Mouse (Mus musculus) naive thymus-derived CD4-positive, alpha-beta T cell, adult 5 months (primary cell): ENCODE data around the gene Esrra. TPM values are rescaled to one million over a fixed set of nuclear protein-coding genes. Genes with fewer than 3 reads are reported as not detected.

Source experiments
- polyA plus RNA-seq: library from polyadenylated mRNA; unstranded; fragments of 100-300 nt; shearing (Covaris generic); gene quantifications from one replicate; pipeline ENCODE4 v1.2.1, GENCODE M21; 2017

Esrra gene
- polyA plus RNA-seq: 16.7 TPM

DNA sequence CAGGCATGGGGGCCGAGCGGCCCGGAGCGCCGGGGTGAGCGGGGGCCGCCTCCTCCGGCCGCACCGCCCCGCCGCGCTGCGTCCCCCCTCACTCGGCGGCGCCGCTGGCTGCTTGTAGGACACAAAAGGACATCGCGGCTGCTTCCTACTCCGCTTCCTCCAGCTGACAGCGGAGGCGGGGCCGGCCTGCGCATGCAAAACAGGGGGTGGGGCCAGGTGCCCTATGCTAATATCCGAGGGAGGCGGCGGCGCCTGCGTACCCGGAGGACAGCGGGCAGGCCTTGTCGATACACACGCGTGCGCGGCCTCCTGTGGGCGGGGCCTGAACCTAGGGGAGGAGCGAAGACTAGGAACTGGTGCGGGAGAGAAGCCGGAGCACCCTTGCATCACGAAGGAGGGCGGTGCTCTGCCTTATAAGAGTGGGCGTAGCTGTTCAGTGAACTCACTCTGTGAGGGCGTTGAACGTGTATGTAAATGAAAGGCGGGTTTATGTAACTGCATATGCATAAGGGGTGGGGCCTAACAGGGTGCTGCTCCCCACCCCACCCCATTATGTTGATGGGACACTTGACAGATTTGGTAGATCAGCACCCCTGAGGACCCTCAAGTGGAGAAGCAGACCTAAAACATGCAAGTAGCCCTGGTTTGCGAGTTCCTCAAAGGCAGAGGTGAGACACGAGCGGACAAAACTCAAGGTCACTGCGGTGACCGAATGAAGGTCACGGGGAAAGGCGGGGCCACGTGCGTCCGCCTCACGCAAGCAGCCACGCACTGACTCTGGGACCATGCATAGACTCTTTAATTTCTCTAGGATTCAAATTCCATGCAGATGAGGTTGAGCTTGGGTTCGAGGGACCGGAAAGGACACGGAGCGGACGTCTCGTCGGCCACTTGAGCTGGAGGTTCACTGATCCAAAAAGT lies at the start of gene Esrra:
Esrra (minus strand) TSS at position 167 of the 921 bp plus-strand sequence.

DNA sequence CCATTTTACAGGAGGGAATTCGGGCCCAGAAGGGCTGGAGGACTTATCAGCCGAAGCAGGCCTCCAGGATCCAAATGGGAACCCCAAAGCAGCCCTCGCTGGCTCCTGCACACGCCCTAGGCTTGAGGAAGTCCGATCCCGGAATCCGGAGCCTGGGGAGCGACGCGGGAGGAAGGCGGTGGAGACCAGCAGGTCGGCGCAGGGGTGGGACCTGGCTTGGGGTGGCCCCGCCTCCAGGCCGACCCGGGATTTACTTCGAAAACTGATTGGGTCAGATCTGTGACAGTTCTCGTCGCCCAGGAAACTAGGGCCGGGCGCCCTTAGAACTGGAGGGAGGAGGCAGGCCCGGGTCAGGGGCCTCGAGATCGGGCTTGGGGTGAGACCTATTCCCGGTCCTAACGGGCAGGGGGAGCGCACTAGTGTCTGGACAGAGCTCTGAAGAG lies 20.7 kb upstream of the Esrra start, which contains the start of gene Gpr137:
Gpr137 (minus strand) TSS at position 232 of the 443 bp plus-strand sequence.

DNA sequence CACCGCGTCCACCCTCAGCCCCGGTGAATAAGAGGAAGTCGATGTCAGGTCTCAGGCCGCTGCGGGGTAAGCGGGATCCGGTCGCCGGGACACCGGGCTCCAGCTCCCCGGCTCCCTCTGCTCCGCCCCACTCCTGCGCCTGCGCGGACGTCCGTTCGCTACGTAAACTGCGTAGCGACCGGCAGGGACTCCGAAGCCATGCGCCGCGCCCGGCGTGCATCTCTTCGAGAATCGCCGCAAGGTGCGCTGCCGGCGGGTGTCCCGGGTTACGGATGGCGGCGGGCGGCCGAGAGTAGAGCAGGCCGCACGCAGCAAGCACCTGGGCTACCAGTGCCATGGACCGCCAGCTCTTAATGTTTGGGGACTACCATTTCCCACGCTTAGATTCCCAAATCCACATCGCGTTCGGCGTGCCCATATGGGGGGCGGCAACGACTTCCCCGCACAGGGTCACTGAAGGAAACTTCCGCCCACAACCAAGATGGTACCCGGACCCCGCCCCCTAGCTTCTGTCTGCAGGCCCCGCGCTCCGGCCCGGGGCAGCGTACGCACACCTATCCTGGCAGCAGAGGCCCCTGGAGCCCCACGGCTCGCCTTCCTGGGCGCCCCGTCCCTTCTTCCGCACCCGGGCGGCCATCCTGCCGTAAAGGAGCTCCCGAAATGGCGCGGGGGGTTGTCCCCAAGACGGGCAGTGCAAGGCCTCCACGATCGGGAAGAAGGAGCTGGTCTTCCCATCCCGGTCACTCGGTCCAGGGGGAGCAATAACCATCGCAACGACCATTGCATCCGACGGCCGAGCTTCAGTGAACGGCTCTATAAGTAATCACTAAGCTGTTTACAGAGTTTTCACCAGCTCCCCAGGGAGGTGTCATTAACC lies 20.0 kb upstream of the Esrra start, which contains the start of gene Bad:
Bad (plus strand) TSS at position 490 of the 877 bp plus-strand sequence.

DNA sequence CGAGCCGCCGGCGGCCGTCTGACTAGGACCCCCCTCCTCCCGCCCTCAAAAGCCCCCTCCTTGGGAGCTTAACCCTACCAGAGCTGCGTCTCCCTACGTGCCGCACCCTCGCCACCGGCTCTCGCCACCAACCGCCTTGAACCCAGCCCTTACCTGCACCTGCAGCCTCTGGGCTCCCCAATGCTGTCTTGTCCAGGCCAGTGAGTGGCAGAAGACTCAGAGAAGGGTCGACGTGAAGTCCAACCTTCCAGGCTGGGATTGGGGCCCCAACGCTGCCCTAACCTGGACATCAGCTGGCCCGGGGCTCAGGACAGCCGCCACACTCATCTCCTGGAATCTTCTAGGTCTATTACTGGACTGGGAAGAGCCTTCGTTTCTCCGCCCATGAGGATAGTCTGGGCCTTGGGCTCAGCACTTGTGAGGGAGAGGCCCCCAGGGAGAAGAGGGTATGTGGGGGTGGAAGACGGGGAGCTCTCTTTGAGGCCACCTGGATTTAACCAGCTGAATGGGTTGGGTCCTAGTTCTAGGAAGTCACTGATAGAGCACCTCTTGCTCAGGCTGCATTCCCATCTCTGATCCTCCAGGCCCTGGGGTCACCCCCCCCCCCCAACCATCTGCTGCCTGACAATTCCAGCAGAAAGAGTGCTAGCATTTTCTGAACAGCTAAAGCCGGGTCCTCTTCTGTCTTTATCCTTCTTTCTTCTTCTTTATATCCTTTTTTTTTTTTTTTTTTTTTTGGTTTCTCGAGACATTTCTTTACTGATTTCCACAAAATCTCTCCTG lies 12.8 kb upstream of the Esrra start, which contains the start of gene Kcnk4:
Kcnk4 (minus strand) TSS at position 321 of the 783 bp plus-strand sequence.

DNA sequence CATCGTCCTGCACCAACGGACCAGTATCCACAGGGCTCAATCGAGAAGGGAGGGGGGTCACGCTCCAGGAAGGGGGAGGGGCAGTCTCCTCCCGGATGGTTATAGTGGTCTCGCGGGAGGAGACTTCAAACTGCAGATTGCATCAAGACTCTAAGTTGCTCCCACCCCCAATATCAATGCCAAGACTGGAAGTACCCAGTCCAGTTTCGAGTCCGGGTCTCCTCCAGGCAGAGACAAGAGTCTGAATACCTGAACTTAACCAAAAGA lies 3.6 kb upstream of the Esrra start, which contains the start of gene Catsperz:
Catsperz (minus strand) TSS at position 74 of the 267 bp plus-strand sequence.

DNA sequence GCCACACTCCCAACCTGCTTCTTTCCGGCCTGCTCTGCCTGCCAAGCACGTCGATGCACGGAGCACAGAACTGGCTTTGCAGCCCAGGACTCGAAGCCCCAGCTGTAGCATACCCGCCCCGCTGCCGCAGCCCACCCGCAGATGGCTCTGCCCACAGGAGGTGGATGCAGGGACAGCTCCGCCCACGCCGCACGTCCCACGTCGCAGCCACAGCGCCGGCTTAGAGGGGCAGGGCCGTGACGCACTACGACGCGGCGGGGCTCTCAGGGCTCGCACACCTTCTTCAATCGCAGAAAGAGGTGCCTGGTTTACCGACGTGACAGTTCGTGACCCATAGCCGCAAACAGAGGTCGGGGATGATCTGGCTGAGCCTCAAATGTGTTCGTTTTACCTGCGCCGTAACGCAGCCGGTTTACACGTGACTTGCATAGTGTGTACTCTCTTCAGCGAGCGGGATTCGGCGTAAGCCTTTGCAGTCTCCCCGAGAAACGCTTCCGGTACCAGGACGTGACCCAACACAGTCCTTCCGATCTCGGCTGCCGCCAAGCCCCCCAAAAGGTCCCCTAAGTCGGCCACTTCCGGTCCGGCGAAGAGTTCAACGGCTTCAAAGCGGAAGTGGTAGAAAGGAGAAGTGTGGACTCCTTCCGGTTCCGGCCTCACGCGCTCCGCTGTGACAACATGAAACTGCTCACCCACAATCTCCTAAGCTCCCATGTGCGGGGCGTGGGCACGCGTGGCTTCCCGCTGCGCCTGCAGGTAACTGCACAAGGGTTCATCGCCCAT lies 11.9 kb downstream of the Esrra start, which contains the start of the genes Trmt112 and Prdx5:
Trmt112 (plus strand) TSS at position 192 of the 783 bp plus-strand sequence.
Prdx5 (minus strand) TSS at position 600 of the 783 bp plus-strand sequence.

Other genes with a start within 250 kb of the Esrra start
- gene Rps6ka4, start 81.2 kb downstream of the Esrra start, polyA plus RNA-seq: 27.2 TPM
- gene Ccdc88b, start 63.6 kb downstream of the Esrra start, polyA plus RNA-seq: 50.5 TPM
- 163 TPM for gene Trmt112, start 12.1 kb downstream of the Esrra start, polyA plus RNA-seq
- 141 TPM for gene Prdx5, start 11.7 kb downstream of the Esrra start, polyA plus RNA-seq
- not detected for gene Catsperz, start 3.6 kb upstream of the Esrra start, polyA plus RNA-seq
- not detected for gene Kcnk4, start 12.7 kb upstream of the Esrra start, polyA plus RNA-seq
- 11.2 TPM for gene Bad, start 20.0 kb upstream of the Esrra start, polyA plus RNA-seq
- 6.3 TPM for gene Gpr137, start 20.7 kb upstream of the Esrra start, polyA plus RNA-seq
- 131 TPM for gene Ppp1r14b, start 53.2 kb upstream of the Esrra start, polyA plus RNA-seq
- gene Plcb3, start 54.7 kb upstream of the Esrra start, polyA plus RNA-seq: 8.5 TPM
- gene Fkbp2, start 58.7 kb upstream of the Esrra start, polyA plus RNA-seq: 18.6 TPM
- 6.1 TPM for gene Vegfb, start 65.8 kb upstream of the Esrra start, polyA plus RNA-seq
- 36.2 TPM for gene Dnajc4, start 70.8 kb upstream of the Esrra start, polyA plus RNA-seq
- 4.6 TPM for gene Nudt22, start 74.3 kb upstream of the Esrra start, polyA plus RNA-seq
- gene Trpt1, start 74.3 kb upstream of the Esrra start, polyA plus RNA-seq: 4.1 TPM
- 241 TPM for gene Fermt3, start 97.7 kb upstream of the Esrra start, polyA plus RNA-seq
- 197 TPM for gene Stip1, start 118.2 kb upstream of the Esrra start, polyA plus RNA-seq
- 34.3 TPM for gene Macrod1, start 135.0 kb upstream of the Esrra start, polyA plus RNA-seq
- gene Flrt1, start 183.9 kb upstream of the Esrra start, polyA plus RNA-seq: not detected